24 mouse cellular contexts compared by ENCODE assay signal in the genomic region with DNA sequence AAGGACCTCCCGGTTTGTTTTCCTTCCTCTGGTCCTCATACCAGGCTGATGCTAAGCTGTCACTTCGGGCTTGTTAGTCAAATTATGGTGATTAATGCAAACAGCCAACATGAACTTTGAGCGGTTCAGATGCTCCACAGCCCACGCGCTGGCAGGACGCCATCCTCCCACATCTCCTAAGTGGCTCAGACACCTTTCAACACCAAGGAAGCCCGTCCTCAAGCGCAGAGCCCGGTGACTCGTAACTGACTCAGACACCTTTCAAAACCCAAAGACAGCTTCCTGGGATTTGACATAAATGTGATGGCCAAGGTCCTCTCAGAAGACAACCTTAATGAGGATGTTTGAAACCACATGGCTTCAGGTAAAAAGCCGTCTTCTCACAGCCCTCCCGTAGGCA.
DNase-seq lines count a peak whose midpoint lies in the region; ATAC-seq lines count a peak whose summit lies in the region.
"Had no signal": no experiment of that assay in that cellular context is flagged by ENCODE, and none has a peak within 500 bp of the region (broad histone marks: within the 10 kb centered on the region; RNA-seq: fewer than 3 reads in every experiment).

No protein-coding gene starts in this region.

- no peak overlapping the region for H3K4me3 ChIP-seq in intestine, embryonic 16.5 days (ENCODE audit: low read length)
- H3K4me3 ChIP-seq: embryonic facial prominence, embryonic 10.5 days; forebrain, embryonic 12.5 days; heart, adult 2 months; hindbrain, embryonic 12.5 days; left cerebral cortex, adult 2 months; limb, embryonic 10.5 days; neural tube, embryonic 13.5 days had no signal

- no peak overlapping the region for H3K9ac ChIP-seq in intestine, embryonic 16.5 days (ENCODE audit: low read depth, low read length)
- H3K9ac ChIP-seq: forebrain, embryonic 12.5 days; hindbrain, embryonic 12.5 days; neural tube, embryonic 13.5 days had no signal

- ATAC-seq in intestine, embryonic 16.5 days = no peak
- ATAC-seq: Patski had no signal

- peak; percentile 2 to 6 for DNase-seq in heart, postnatal 10 days
- DNase-seq in heart, adult 9 months (ENCODE audit: low spot score in 2 of 2) = no peak
- peak; percentile 74 for DNase-seq in CD4-positive, CD25-positive, alpha-beta regulatory T cell, adult 2 months (ENCODE audit: low read depth, low spot score)
- peak; percentile 54 for DNase-seq in induced T-regulatory cell, adult 2 months (ENCODE audit: low read depth)
- DNase-seq in kidney, postnatal 25 days = peak; percentile 59 to 64
- DNase-seq in cerebellum, adult 11-12 months = no peak
- no peak for DNase-seq in right cerebral cortex, postnatal 14 days
- DNase-seq: adrenal gland, postnatal 10 days; cerebellum, adult 8-10 months; gastrocnemius, postnatal 14 days; heart, adult 2 months; lung, adult 18-20 months; lung, postnatal 14 days; midbrain, embryonic 14.5 days; thymus, postnatal 36 days had no signal

- H3K36me3 ChIP-seq in intestine, embryonic 16.5 days (ENCODE audit: control insufficient read depth, insufficient read depth, low read length) = no peaks in the 10 kb centered on the region
- H3K36me3 ChIP-seq: embryonic facial prominence, embryonic 10.5 days; forebrain, embryonic 12.5 days; hindbrain, embryonic 12.5 days; limb, embryonic 10.5 days; neural tube, embryonic 13.5 days had no signal

- no peak overlapping the region for H3K27ac ChIP-seq in intestine, embryonic 16.5 days (ENCODE audit: low read length)
- H3K27ac ChIP-seq: embryonic facial prominence, embryonic 10.5 days; forebrain, embryonic 12.5 days; heart, adult 2 months; hindbrain, embryonic 12.5 days; left cerebral cortex, adult 2 months; limb, embryonic 10.5 days; neural tube, embryonic 13.5 days had no signal

- no peaks in the 10 kb centered on the region for H3K27me3 ChIP-seq in intestine, embryonic 16.5 days (replicated peaks; ENCODE audit: control insufficient read depth, insufficient read depth, low read length)
- H3K27me3 ChIP-seq: forebrain, embryonic 12.5 days; hindbrain, embryonic 12.5 days; neural tube, embryonic 13.5 days had no signal

- intact Hi-C loops in heart, postnatal 10 days (cut with DNase I) = no loop called here

- WGBS in intestine, embryonic 16.5 days = 69% methylated on average over 12 of the region's 12 CpGs

- H3K4me2 ChIP-seq in intestine, embryonic 16.5 days (ENCODE audit: low read depth, low read length) = no peak overlapping the region
- H3K4me2 ChIP-seq: forebrain, embryonic 12.5 days; hindbrain, embryonic 12.5 days; liver, embryonic 11.5 days; neural tube, embryonic 13.5 days had no signal

- H3K4me1 ChIP-seq in intestine, embryonic 16.5 days (ENCODE audit: control insufficient read depth, insufficient read depth, low read length) = no peaks in the 10 kb centered on the region
- H3K4me1 ChIP-seq: embryonic facial prominence, embryonic 10.5 days; hindbrain, embryonic 12.5 days; limb, embryonic 10.5 days; neural tube, embryonic 13.5 days had no signal

- H3K9me3 ChIP-seq in intestine, embryonic 16.5 days (ENCODE audit: control insufficient read depth, low read length) = no peaks in the 10 kb centered on the region
- H3K9me3 ChIP-seq: embryonic facial prominence, embryonic 10.5 days; forebrain, embryonic 12.5 days; hindbrain, embryonic 12.5 days; limb, embryonic 10.5 days; neural tube, embryonic 13.5 days had no signal

Comparison
In these comparisons a context has a peak if more than half of its experiments do, and no peak if none do; other contexts are left out.
1. DNase-seq: peak in heart, postnatal 10 days (2 of 2), CD4-positive, CD25-positive, alpha-beta regulatory T cell, adult 2 months (single experiment), induced T-regulatory cell, adult 2 months (single experiment) and kidney, postnatal 25 days (2 of 2); none in heart, adult 9 months (0 of 2), cerebellum, adult 11-12 months (single experiment) and right cerebral cortex, postnatal 14 days (single experiment).